Mouse (Mus musculus): ENCODE measurements at regions not wholly inside any gene's neighbourhood (a gene's known extent, or its start where the extent isn't known, plus 50 kb on each side); places are given as distances from the start of the nearest gene placed in this dataset.

GRCm38 (mm10) chr11:65373136-65373535 is 103.3 kb upstream of the Myocd start:
- no peak for ATAC-seq

GRCm38 (mm10) chr11:65372309-65372811 is 102.6 kb upstream of the Myocd start:
- no peak; the same call in 1 of the 2 replicates for ATAC-seq
- no peak overlapping the region for H3K4me2 ChIP-seq (ENCODE audit: low read length)

More at GRCm38 (mm10) chr11:65373136-65373535, 103.3 kb upstream of the Myocd start:
- no peak overlapping the region for H3K4me3 ChIP-seq (replicated peaks; ENCODE audit: low read length)
- no peaks in the 10 kb centered on the region for H3K36me3 ChIP-seq (ENCODE audit: control insufficient read depth, insufficient read depth)
- no peaks in the 10 kb centered on the region for H3K27me3 ChIP-seq (replicated peaks; ENCODE audit: control insufficient read depth, insufficient read depth, low read length)
- H3K4me2 ChIP-seq (ENCODE audit: low read length), result no peak overlapping the region
- 81% methylated on average over 4 of the region's 4 CpGs for WGBS
- 0 out of 2 replicates have a peak, but pooled peaks cover 8% of the 10 kb centered on the region for H3K4me1 ChIP-seq (replicated peaks; ENCODE audit: control insufficient read depth, insufficient read depth, low read length)
- H3K27ac ChIP-seq (ENCODE audit: low read length), result no peak overlapping the region
- H3K9me3 ChIP-seq (ENCODE audit: control insufficient read depth, low read length), result no peaks in the 10 kb centered on the region
- no peak overlapping the region for H3K9ac ChIP-seq (replicated peaks; ENCODE audit: low read depth, low read length)

GRCm38 (mm10) chr11:65367825-65368224 is 98.0 kb upstream of the Myocd start:
- Histone ChIP-seq H3K9me3 (ENCODE audit: control insufficient read depth, low read length) (no peaks in the 10 kb centered on the region), H3K4me1 (replicated peaks; ENCODE audit: control insufficient read depth, insufficient read depth, low read length) (0 out of 2 replicates have a peak, but pooled peaks cover 10% of the 10 kb centered on the region), H3K9ac (replicated peaks; ENCODE audit: low read depth, low read length) (no peak overlapping the region), H3K27ac (ENCODE audit: low read length) (no peak overlapping the region), H3K4me3 (replicated peaks; ENCODE audit: low read length) (no peak overlapping the region), H3K4me2 (ENCODE audit: low read length) (no peak overlapping the region), H3K36me3 (ENCODE audit: control insufficient read depth, insufficient read depth) (no peaks in the 10 kb centered on the region), H3K27me3 (replicated peaks; ENCODE audit: control insufficient read depth, insufficient read depth, low read length) (no peaks in the 10 kb centered on the region)
- 72% methylated on average over 5 of the region's 5 CpGs for WGBS
- no peak for ATAC-seq

More at GRCm38 (mm10) chr11:65372309-65372811, 102.6 kb upstream of the Myocd start:
- 56% methylated on average over 9 of the region's 9 CpGs for WGBS
- H3K36me3 ChIP-seq (ENCODE audit: control insufficient read depth, insufficient read depth), result no peaks in the 10 kb centered on the region
- no peaks in the 10 kb centered on the region for H3K9me3 ChIP-seq (ENCODE audit: control insufficient read depth, low read length)
- no peak overlapping the region for H3K4me3 ChIP-seq (replicated peaks; ENCODE audit: low read length)
- no peaks in the 10 kb centered on the region for H3K27me3 ChIP-seq (replicated peaks; ENCODE audit: control insufficient read depth, insufficient read depth, low read length)
- H3K27ac ChIP-seq (ENCODE audit: low read length), result no peak overlapping the region
- 0 out of 2 replicates have a peak, but pooled peaks cover 8% of the 10 kb centered on the region for H3K4me1 ChIP-seq (replicated peaks; ENCODE audit: control insufficient read depth, insufficient read depth, low read length)
- H3K9ac ChIP-seq (replicated peaks; ENCODE audit: low read depth, low read length), result no peak overlapping the region

- H3K27ac ChIP-seq (ENCODE audit: low read length), result no peak overlapping the region
- H3K9me3 ChIP-seq (ENCODE audit: control insufficient read depth, low read length), result no peaks in the 10 kb centered on the region
- no peaks in the 10 kb centered on the region for H3K36me3 ChIP-seq (ENCODE audit: control insufficient read depth, insufficient read depth)
- WGBS, result 76% methylated on average over 8 of the region's 8 CpGs
- ATAC-seq, result no peak
- no peak overlapping the region for H3K4me3 ChIP-seq (replicated peaks; ENCODE audit: low read length)
- no peaks in the 10 kb centered on the region for H3K27me3 ChIP-seq (replicated peaks; ENCODE audit: control insufficient read depth, insufficient read depth, low read length)
- no peak overlapping the region for H3K4me2 ChIP-seq (ENCODE audit: low read length)
- H3K4me1 ChIP-seq (replicated peaks; ENCODE audit: control insufficient read depth, insufficient read depth, low read length), result 0 out of 2 replicates have a peak, but pooled peaks cover 2% of the 10 kb centered on the region
- H3K9ac ChIP-seq (replicated peaks; ENCODE audit: low read depth, low read length), result no peak overlapping the region
These were observed 97.0 kb upstream of the Myocd start for GRCm38 (mm10) chr11:65366677-65367370.

GRCm38 (mm10) chr11:65365751-65366559 is 96.2 kb upstream of the Myocd start:
- Histone ChIP-seq H3K4me2 (ENCODE audit: low read length) (no peak overlapping the region), H3K27me3 (replicated peaks; ENCODE audit: control insufficient read depth, insufficient read depth, low read length) (no peaks in the 10 kb centered on the region)
- WGBS, result 57% methylated on average over 12 of the region's 12 CpGs

GRCm38 (mm10) chr11:65364910-65365309 is 95.1 kb upstream of the Myocd start:
- H3K4me1 ChIP-seq (replicated peaks; ENCODE audit: control insufficient read depth, insufficient read depth, low read length), result 0 out of 2 replicates have a peak, but pooled peaks cover 2% of the 10 kb centered on the region
- no peaks in the 10 kb centered on the region for H3K9me3 ChIP-seq (ENCODE audit: control insufficient read depth, low read length)
- no peak overlapping the region for H3K4me2 ChIP-seq (ENCODE audit: low read length)
- no peak overlapping the region for H3K27ac ChIP-seq (ENCODE audit: low read length)
- no peak overlapping the region for H3K9ac ChIP-seq (replicated peaks; ENCODE audit: low read depth, low read length)
- H3K4me3 ChIP-seq (replicated peaks; ENCODE audit: low read length), result no peak overlapping the region
- H3K36me3 ChIP-seq (ENCODE audit: control insufficient read depth, insufficient read depth), result no peaks in the 10 kb centered on the region
- no peak for ATAC-seq
- WGBS, result 81% methylated on average over 3 of the region's 3 CpGs
- H3K27me3 ChIP-seq (replicated peaks; ENCODE audit: control insufficient read depth, insufficient read depth, low read length), result no peaks in the 10 kb centered on the region

More at GRCm38 (mm10) chr11:65365751-65366559, 96.2 kb upstream of the Myocd start:
- Histone ChIP-seq H3K4me3 (replicated peaks; ENCODE audit: low read length) (no peak overlapping the region), H3K9me3 (ENCODE audit: control insufficient read depth, low read length) (no peaks in the 10 kb centered on the region), H3K9ac (replicated peaks; ENCODE audit: low read depth, low read length) (no peak overlapping the region), H3K4me1 (replicated peaks; ENCODE audit: control insufficient read depth, insufficient read depth, low read length) (0 out of 2 replicates have a peak, but pooled peaks cover 2% of the 10 kb centered on the region), H3K27ac (ENCODE audit: low read length) (no peak overlapping the region), H3K36me3 (ENCODE audit: control insufficient read depth, insufficient read depth) (no peaks in the 10 kb centered on the region)
- ATAC-seq, result no peak

- no peak overlapping the region for H3K4me3 ChIP-seq (replicated peaks; ENCODE audit: low read length)
- WGBS, result 86% methylated on average over 3 of the region's 3 CpGs
- H3K27ac ChIP-seq (ENCODE audit: low read length), result no peak overlapping the region
- H3K27me3 ChIP-seq (replicated peaks; ENCODE audit: control insufficient read depth, insufficient read depth, low read length), result no peaks in the 10 kb centered on the region
- no peaks in the 10 kb centered on the region for H3K36me3 ChIP-seq (ENCODE audit: control insufficient read depth, insufficient read depth)
- no peak for ATAC-seq
- no peaks in the 10 kb centered on the region for H3K9me3 ChIP-seq (ENCODE audit: control insufficient read depth, low read length)
- H3K4me1 ChIP-seq (replicated peaks; ENCODE audit: control insufficient read depth, insufficient read depth, low read length), result 0 out of 2 replicates have a peak, but pooled peaks cover 2% of the 10 kb centered on the region
- no peak overlapping the region for H3K4me2 ChIP-seq (ENCODE audit: low read length)
- no peak overlapping the region for H3K9ac ChIP-seq (replicated peaks; ENCODE audit: low read depth, low read length)
These were observed 94.1 kb upstream of the Myocd start for GRCm38 (mm10) chr11:65363846-65364245.

- ATAC-seq, result no peak
- Histone ChIP-seq H3K27ac (ENCODE audit: low read length) (no peak overlapping the region), H3K27me3 (replicated peaks; ENCODE audit: control insufficient read depth, insufficient read depth, low read length) (no peaks in the 10 kb centered on the region), H3K4me2 (ENCODE audit: low read length) (no peak overlapping the region), H3K36me3 (ENCODE audit: control insufficient read depth, insufficient read depth) (no peaks in the 10 kb centered on the region), H3K9ac (replicated peaks; ENCODE audit: low read depth, low read length) (no peak overlapping the region), H3K4me3 (replicated peaks; ENCODE audit: low read length) (no peak overlapping the region), H3K9me3 (ENCODE audit: control insufficient read depth, low read length) (no peaks in the 10 kb centered on the region), H3K4me1 (replicated peaks; ENCODE audit: control insufficient read depth, insufficient read depth, low read length) (no peaks in the 10 kb centered on the region)
- WGBS, result 91% methylated on average over 5 of the region's 5 CpGs
These were observed 90.9 kb upstream of the Myocd start for GRCm38 (mm10) chr11:65360729-65361128.

GRCm38 (mm10) chr11:65358908-65359307 is 89.1 kb upstream of the Myocd start:
- H3K36me3 ChIP-seq (ENCODE audit: control insufficient read depth, insufficient read depth), result no peaks in the 10 kb centered on the region
- H3K4me1 ChIP-seq (replicated peaks; ENCODE audit: control insufficient read depth, insufficient read depth, low read length), result no peaks in the 10 kb centered on the region
- H3K9ac ChIP-seq (replicated peaks; ENCODE audit: low read depth, low read length), result no peak overlapping the region
- H3K4me3 ChIP-seq (replicated peaks; ENCODE audit: low read length), result no peak overlapping the region
- H3K4me2 ChIP-seq (ENCODE audit: low read length), result no peak overlapping the region
- H3K9me3 ChIP-seq (ENCODE audit: control insufficient read depth, low read length), result no peaks in the 10 kb centered on the region
- no peak overlapping the region for H3K27ac ChIP-seq (ENCODE audit: low read length)
- H3K27me3 ChIP-seq (replicated peaks; ENCODE audit: control insufficient read depth, insufficient read depth, low read length), result no peaks in the 10 kb centered on the region
- no peak for ATAC-seq
- 74% methylated on average over 8 of the region's 8 CpGs for WGBS

Data from forebrain, embryonic 16.5 days (tissue).